In genomic region chr13:91185248-91185867, GRCm38 (mm10) we compare ENCODE assay signal across 19 mouse cellular contexts. TPM values are rescaled to one million over a fixed set of nuclear protein-coding genes. Genes with fewer than 3 reads are reported as not detected.
A peak's percentile ranks its signal among the peaks of the same experiment; 100 is the strongest.
DNase-seq lines count a peak whose midpoint lies in the region; ATAC-seq and TF ChIP-seq lines count a peak whose summit lies in the region.
"Had no signal": no experiment of that assay in that cellular context is flagged by ENCODE, and none has a peak within 500 bp of the region (broad histone marks: within the 10 kb centered on the region; RNA-seq: fewer than 3 reads in every experiment).

No protein-coding gene starts in this region.

- H3K27me3 ChIP-seq in G1E (ENCODE audit: insufficient read depth, low read length) (no peaks in the 10 kb centered on the region), MEL (ENCODE audit: control insufficient read depth in 1 of 2, insufficient read depth in 2 of 2, low read length in 2 of 2) (no peaks in the 10 kb centered on the region)
- no peaks in the 10 kb centered on the region for H3K27me3 ChIP-seq in liver, embryonic 13.5 days
- H3K27me3 ChIP-seq in midbrain, embryonic 16.5 days (ENCODE audit: control insufficient read depth, insufficient read depth, low read depth, low read length) = no peaks in the 10 kb centered on the region
- H3K27me3 ChIP-seq: embryonic facial prominence, embryonic 12.5 days; forebrain, embryonic 15.5 days; hindbrain, embryonic 13.5 days had no signal

- H3K4me3 ChIP-seq in G1E (ENCODE audit: low read depth, low read length) (no peak overlapping the region), MEL (ENCODE audit: control insufficient read depth in 1 of 2, insufficient read depth in 1 of 2, low read depth in 2 of 2, low read length in 2 of 2) (no peak overlapping the region)
- H3K4me3 ChIP-seq in liver, embryonic 13.5 days (replicated peaks) = no peak overlapping the region
- H3K4me3 ChIP-seq in midbrain, embryonic 16.5 days (ENCODE audit: low read depth, low read length) = no peak overlapping the region
- H3K4me3 ChIP-seq: embryonic facial prominence, embryonic 12.5 days; forebrain, embryonic 15.5 days; heart, embryonic 10.5 days; hindbrain, embryonic 13.5 days had no signal

- no peaks in the 10 kb centered on the region for H3K9me3 ChIP-seq in G1E (replicated peaks)
- H3K9me3 ChIP-seq in MEL (replicated peaks; ENCODE audit: insufficient read depth, low read length) = no peaks in the 10 kb centered on the region
- no peaks in the 10 kb centered on the region for H3K9me3 ChIP-seq in liver, embryonic 13.5 days (replicated peaks)
- no peaks in the 10 kb centered on the region for H3K9me3 ChIP-seq in midbrain, embryonic 16.5 days (replicated peaks; ENCODE audit: control insufficient read depth, low read length, poor library complexity, severe bottlenecking)
- H3K9me3 ChIP-seq: embryonic facial prominence, embryonic 12.5 days; forebrain, embryonic 15.5 days; heart, embryonic 10.5 days; hindbrain, embryonic 13.5 days had no signal

- WGBS in liver, embryonic 13.5 days (ENCODE audit: insufficient replicate concordance) = 35% methylated on average over 3 of the region's 3 CpGs
- 94% methylated on average over 3 of the region's 3 CpGs for WGBS in midbrain, embryonic 16.5 days

- H3K4me2 ChIP-seq in liver, embryonic 13.5 days = no peak overlapping the region
- H3K4me2 ChIP-seq in midbrain, embryonic 16.5 days (ENCODE audit: low read length) = no peak overlapping the region
- H3K4me2 ChIP-seq: embryonic facial prominence, embryonic 12.5 days; forebrain, embryonic 15.5 days; hindbrain, embryonic 13.5 days had no signal

- ATAC-seq in G1E (ENCODE audit: extremely low read depth, insufficient number of reproducible peaks, low FRiP score, poor library complexity, severe bottlenecking) = 0 out of 2 replicates have a peak, but pooled peaks have one; percentile 4
- ATAC-seq in liver, embryonic 13.5 days (ENCODE audit: low read depth) = peak; percentile 84
- ATAC-seq in megakaryocyte progenitor cell, adult 5-6 weeks (replicated peaks; ENCODE audit: poor library complexity) = peak; percentile 80
- no peak for ATAC-seq in midbrain, embryonic 16.5 days
- ATAC-seq: forebrain, embryonic 15.5 days; hindbrain, postnatal 0 days had no signal

- TF ChIP-seq CTCF in G1E (IDR thresholded peaks at IDR 0.05; ENCODE audit: low read depth, low read length) = no peak
- no peak for TF ChIP-seq CTCF in MEL (IDR thresholded peaks at IDR 0.05 in 2 of 3, conservative IDR thresholded peaks at IDR 0.05 in 1 of 3; ENCODE audit: control insufficient read depth in 1 of 3, insufficient read depth in 1 of 3, low read depth in 2 of 3, low read length in 3 of 3, poor library complexity in 1 of 3, severe bottlenecking in 1 of 3)

- no peak for TF ChIP-seq POLR2A in MEL (IDR thresholded peaks at IDR 0.05; ENCODE audit: control insufficient read depth in 1 of 2, insufficient read depth in 1 of 2, low read depth in 1 of 2, low read length in 2 of 2, poor library complexity in 1 of 2)

- no peak for TF ChIP-seq RAD21 in MEL (IDR thresholded peaks at IDR 0.05; ENCODE audit: low read depth, low read length)

- no peaks in the 10 kb centered on the region for H3K36me3 ChIP-seq in G1E (replicated peaks)
- peaks cover 0 to 22% of the 10 kb centered on the region in 2 experiments; a peak in 2 of 4 replicates for H3K36me3 ChIP-seq in MEL (ENCODE audit: control insufficient read depth in 1 of 2, insufficient read depth in 2 of 2, low read length in 2 of 2)
- H3K36me3 ChIP-seq in liver, embryonic 13.5 days = no peaks in the 10 kb centered on the region
- no peaks in the 10 kb centered on the region for H3K36me3 ChIP-seq in midbrain, embryonic 16.5 days (ENCODE audit: control insufficient read depth, insufficient read depth, low read length)
- H3K36me3 ChIP-seq: embryonic facial prominence, embryonic 12.5 days; forebrain, embryonic 15.5 days; heart, embryonic 10.5 days; hindbrain, embryonic 13.5 days had no signal

- H3K27ac ChIP-seq in MEL (ENCODE audit: control insufficient read depth, low read depth, low read length) = no peak overlapping the region
- H3K27ac ChIP-seq in liver, embryonic 13.5 days = no peak overlapping the region
- no peak overlapping the region for H3K27ac ChIP-seq in midbrain, embryonic 16.5 days (ENCODE audit: low read length)
- H3K27ac ChIP-seq: embryonic facial prominence, embryonic 12.5 days; forebrain, embryonic 15.5 days; heart, embryonic 10.5 days; hindbrain, embryonic 13.5 days; hindbrain, postnatal 0 days had no signal

- TF ChIP-seq EP300 in MEL (IDR thresholded peaks at IDR 0.05; ENCODE audit: low read depth in 1 of 2, low read length in 2 of 2) = peak in 1 of 2 experiments; percentile 51; a peak in 2 of 4 replicates

- H3K9ac ChIP-seq in MEL (ENCODE audit: control insufficient read depth, low read depth, low read length, poor library complexity, severe bottlenecking) = no peak overlapping the region
- no peak overlapping the region for H3K9ac ChIP-seq in liver, embryonic 13.5 days
- H3K9ac ChIP-seq in midbrain, embryonic 16.5 days (ENCODE audit: low read depth, low read length) = no peak overlapping the region
- H3K9ac ChIP-seq: embryonic facial prominence, embryonic 12.5 days; forebrain, embryonic 15.5 days; hindbrain, embryonic 13.5 days had no signal

- peaks cover 25% of the 10 kb centered on the region for H3K4me1 ChIP-seq in G1E (ENCODE audit: insufficient read depth, low read depth, low read length)
- peaks cover 11 to 19% of the 10 kb centered on the region in 2 experiments for H3K4me1 ChIP-seq in MEL (ENCODE audit: control insufficient read depth in 1 of 2, insufficient read depth in 2 of 2, low read length in 2 of 2)
- H3K4me1 ChIP-seq in liver, embryonic 13.5 days (replicated peaks) = peaks cover 17% of the 10 kb centered on the region
- no peaks in the 10 kb centered on the region for H3K4me1 ChIP-seq in midbrain, embryonic 16.5 days (ENCODE audit: control insufficient read depth, insufficient read depth, low read length)
- H3K4me1 ChIP-seq: embryonic facial prominence, embryonic 12.5 days; forebrain, embryonic 15.5 days; hindbrain, embryonic 13.5 days had no signal

- H3K79me2 ChIP-seq in MEL (ENCODE audit: control insufficient read depth, insufficient read depth, low read length, poor library complexity) = no peaks in the 10 kb centered on the region

- no peak for DNase-seq in G1E (ENCODE audit: low spot score)
- DNase-seq in MEL (ENCODE audit: low read depth, low spot score) = peak; percentile 59
- peak; percentile 27 for DNase-seq in liver, embryonic 13.5 days
- DNase-seq in cerebellum, adult 11 months = no peak
- DNase-seq in embryo, embryonic 9.5 days (ENCODE audit: extremely low spot score) = no peak
- DNase-seq: adrenal gland, postnatal 14 days; cerebellum, adult 18-20 months; cerebellum, postnatal 10 days; embryo, embryonic 11 days; gastrocnemius, postnatal 10 days; heart, adult 18-20 months; heart, postnatal 10 days had no signal

TF ChIP-seq in MEL, 35 proteins besides CTCF, POLR2A, EP300 and RAD21:
- TF ChIP-seq MEF2A (IDR thresholded peaks at IDR 0.05; ENCODE audit: extremely low read depth, insufficient replicate concordance, low read depth, low read length, poor library complexity, severe bottlenecking) (peak; percentile 44; the same call in 1 of the 2 replicates), USF1 (IDR thresholded peaks at IDR 0.05; ENCODE audit: low read depth, low read length) (peak; percentile 68; the same call in 1 of the 2 replicates), GATA1 (IDR thresholded peaks at IDR 0.05; ENCODE audit: low read depth, low read length) (peak; percentile 46), E2F4 (IDR thresholded peaks at IDR 0.05; ENCODE audit: borderline replicate concordance, low read depth, low read length) (no peak), TCF12 (IDR thresholded peaks at IDR 0.05; ENCODE audit: low read depth, low read length) (0 out of 2 replicates have a peak, but pooled peaks have one; percentile 25), MAZ (IDR thresholded peaks at IDR 0.05; ENCODE audit: low read depth, low read length) (no peak), ETS1 (IDR thresholded peaks at IDR 0.05; ENCODE audit: low read depth, low read length) (peak; percentile 78), POLR2AphosphoS5 (IDR thresholded peaks at IDR 0.05; ENCODE audit: borderline replicate concordance, low read depth, low read length) (no peak)

RNA-seq across cellular contexts. Expression of gene Atg10, which starts 38.4 kb away (rescaled TPM):
- total RNA-seq in G1E (2014; fragmentation: Nextera tagmentation) (19.5 and 23.3 TPM in 2 replicates), G1E (2017) (9.4 and 10.1 TPM in 2 replicates), MEL (2012; rRNA removed) (2.0 and 2.7 TPM in 2 replicates)
- polyA plus RNA-seq in G1E (2012) (0.10 and 0.28 TPM in 2 replicates), MEL (2012; ENCODE audit: insufficient read depth in 1 of 2, insufficient read length in 2 of 2, low read depth in 1 of 2, low replicate concordance in 2 of 2, missing spikeins in 1 of 2) (1 to 10 TPM in 1 of 2 experiments, not detected in 1; 4.3 TPM)
- 4.1 and 4.3 TPM in 2 replicates for polyA plus RNA-seq in liver, embryonic 13.5 days (2015; fragmentation: Nextera tagmentation; extraction: Ambion mirVana)
- total RNA-seq in megakaryocyte progenitor cell, adult 5-6 weeks (2015) = 18.3 and 19.6 TPM in 2 replicates
- 13.3 and 14.4 TPM in 2 replicates for total RNA-seq in megakaryocyte progenitor cell, adult 5-6 weeks (2017)
- polyA plus RNA-seq in midbrain, embryonic 16.5 days (2015; fragmentation: Nextera tagmentation; extraction: Ambion mirVana) = 11.9 and 15.3 TPM in 2 replicates

Comparison
In these comparisons a context has a peak if more than half of its experiments do, and no peak if none do; other contexts are left out.
1. DNase-seq: peak in MEL (single experiment) and liver, embryonic 13.5 days (single experiment); none in G1E (single experiment), cerebellum, adult 11 months (single experiment) and embryo, embryonic 9.5 days (single experiment).